Mouse (Mus musculus) cerebellum, postnatal 10 days (tissue): ENCODE data around the gene Stk40.

Experiments used
- DNase-seq, 2 experiments: peaks; one replicate each; pipeline ENCODE4 v3.0.0; 2021; ENCODE audit warnings: mixed read lengths in 2 of 2

Gene Stk40

GRCm38 (mm10) chr4:126099365-126099764 lies 4.4 kb upstream of the Stk40 start:
- DNase-seq = no peak

GRCm38 (mm10) chr4:126100764-126101163 lies 3.0 kb upstream of the Stk40 start:
- DNase-seq = no peak

GRCm38 (mm10) chr4:126102061-126102841 lies 1.5 kb upstream of the Stk40 start:
- peak; percentile 46 to 56 for DNase-seq

- DNase-seq = peak; percentile 91 to 92
Measured at GRCm38 (mm10) chr4:126103057-126103581, 638 bp upstream of the Stk40 start.

- peak; percentile 62 to 72 for DNase-seq
Measured at GRCm38 (mm10) chr4:126104261-126105075, 711 bp downstream of the Stk40 start.

GRCm38 (mm10) chr4:126105131-126105783 lies 1.5 kb downstream of the Stk40 start:
- DNase-seq = peak in 1 of 2 experiments; percentile 15

- peak; percentile 51 to 52 for DNase-seq
Measured at GRCm38 (mm10) chr4:126108061-126108740, 4.4 kb downstream of the Stk40 start.

GRCm38 (mm10) chr4:126109613-126110373 lies 6.0 kb downstream of the Stk40 start:
- no peak for DNase-seq

- peak; percentile 70 to 72 for DNase-seq
Measured at GRCm38 (mm10) chr4:126110374-126111152, 6.8 kb downstream of the Stk40 start.

GRCm38 (mm10) chr4:126111153-126111549 lies 7.4 kb downstream of the Stk40 start:
- peak in 1 of 2 experiments; percentile 51 for DNase-seq

- peak; percentile 55 to 60 for DNase-seq
Measured at GRCm38 (mm10) chr4:126113243-126113642, 9.5 kb downstream of the Stk40 start.

- peak; percentile 79 to 85 for DNase-seq
Measured at GRCm38 (mm10) chr4:126113943-126114342, 10.2 kb downstream of the Stk40 start.

GRCm38 (mm10) chr4:126115411-126115810 lies 11.7 kb downstream of the Stk40 start:
- peak in 1 of 2 experiments; percentile 21 for DNase-seq

- DNase-seq = peak in 1 of 2 experiments; percentile 25
Measured at GRCm38 (mm10) chr4:126115871-126116521, 12.2 kb downstream of the Stk40 start.

- peak; percentile 78 to 80 for DNase-seq
Measured at GRCm38 (mm10) chr4:126117116-126117515, 13.4 kb downstream of the Stk40 start.

GRCm38 (mm10) chr4:126118651-126119050 lies 14.9 kb downstream of the Stk40 start:
- DNase-seq = peak; percentile 88 to 89

GRCm38 (mm10) chr4:126119051-126119450 lies 15.3 kb downstream of the Stk40 start:
- peak; percentile 73 to 74 for DNase-seq

GRCm38 (mm10) chr4:126120052-126120451 lies 16.3 kb downstream of the Stk40 start:
- DNase-seq = peak; percentile 87 to 88

- DNase-seq = peak; percentile 56 to 59
Measured at GRCm38 (mm10) chr4:126120506-126120905, 16.7 kb downstream of the Stk40 start.
